Mouse (Mus musculus) hematopoietic stem cell, adult 5-6 weeks (primary cell): ENCODE measurements around the gene Tff3. TPM values are rescaled to one million over a fixed set of nuclear protein-coding genes. Genes with fewer than 3 reads are reported as not detected.

Experiments
- ATAC-seq, 2 experiments: fragments of 125-278 bp in 1 of 2; replicated peaks in 1 of 2; 2 replicates each; pipeline ENCODE4 v1.8.0; 2016 to 2017; ENCODE audit warnings: inconsistent platforms in 2 of 2, mild to moderate bottlenecking in 2 of 2, moderate number of reproducible peaks in 2 of 2, low read depth in 1 of 2, moderate TSS enrichment in 1 of 2; ENCODE audit not compliant: low FRiP score in 2 of 2, poor library complexity in 2 of 2, severe bottlenecking in 2 of 2, insufficient read depth in 1 of 2, low TSS enrichment in 1 of 2
- total RNA-seq: library from RNA; stranded (forward); fragments of 172-1452, 232-1000 nt; gene quantifications from 2 replicates; pipeline ENCODE4 v1.2.3, GENCODE M21; 2017

Tff3 gene
- total RNA-seq, 1 experiment from 2014 or later, result not detected

- no peak for ATAC-seq
Observed at GRCm38 (mm10) chr17:31133776-31134175, 4.3 kb upstream of the Tff3 start.

DNA sequence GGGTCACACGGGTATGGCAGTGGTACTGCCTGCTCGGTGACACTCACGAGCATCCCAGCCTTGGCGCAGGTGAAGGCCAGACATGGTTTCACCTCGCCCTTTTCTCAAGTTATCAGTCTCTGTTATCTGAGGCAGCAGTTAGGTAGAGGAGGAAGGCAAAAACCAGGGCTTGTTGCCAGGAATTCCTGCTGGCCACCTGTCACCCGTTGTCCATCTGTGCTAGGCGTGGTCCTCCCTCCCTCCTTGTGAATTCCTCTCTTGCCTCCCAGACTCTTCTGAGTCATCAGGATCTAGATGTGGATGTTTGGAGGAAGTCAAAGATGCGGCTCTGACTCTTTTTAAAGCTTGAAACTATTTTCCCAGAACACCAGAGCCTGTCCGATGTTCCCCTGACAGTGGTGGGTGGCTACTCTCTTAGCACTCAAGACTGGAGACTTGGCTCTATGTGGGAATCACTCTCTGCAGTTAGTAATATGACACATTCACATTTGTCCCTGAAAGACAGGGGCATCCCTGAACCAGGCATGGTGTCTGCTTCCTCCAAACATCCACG is 1.9 kb upstream of the Tff3 start:
- no peak for ATAC-seq

DNA sequence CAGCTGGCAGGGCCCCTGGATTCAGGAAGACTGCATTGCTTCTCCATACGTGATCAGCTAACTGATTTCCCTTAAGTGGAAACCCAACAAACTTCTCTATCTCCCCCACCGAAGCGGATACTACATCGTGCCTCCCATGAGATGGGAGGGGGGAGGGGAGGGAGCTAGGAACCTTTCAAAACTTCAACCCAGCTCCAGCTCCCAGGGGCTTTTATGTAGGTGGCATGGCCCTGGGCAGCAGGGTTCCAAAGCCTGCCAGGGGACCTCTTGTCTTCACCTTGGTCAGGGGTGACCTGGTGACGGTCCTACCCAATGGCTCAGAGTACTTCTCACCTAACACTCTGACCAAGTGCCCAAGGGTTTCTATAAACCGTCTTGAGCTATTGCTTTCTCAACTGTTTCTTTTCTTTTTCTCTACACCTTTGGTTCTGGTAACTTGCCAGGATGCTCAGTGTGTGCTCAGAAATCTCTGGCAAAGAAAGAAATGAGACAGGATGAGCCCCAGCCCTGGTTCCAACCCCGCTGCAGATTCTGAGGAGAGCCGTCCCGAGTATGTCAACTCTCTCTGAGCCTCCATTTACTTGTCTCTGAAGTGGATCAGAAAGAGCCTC is 633 bp downstream of the Tff3 start:
- ATAC-seq, result no peak

DNA sequence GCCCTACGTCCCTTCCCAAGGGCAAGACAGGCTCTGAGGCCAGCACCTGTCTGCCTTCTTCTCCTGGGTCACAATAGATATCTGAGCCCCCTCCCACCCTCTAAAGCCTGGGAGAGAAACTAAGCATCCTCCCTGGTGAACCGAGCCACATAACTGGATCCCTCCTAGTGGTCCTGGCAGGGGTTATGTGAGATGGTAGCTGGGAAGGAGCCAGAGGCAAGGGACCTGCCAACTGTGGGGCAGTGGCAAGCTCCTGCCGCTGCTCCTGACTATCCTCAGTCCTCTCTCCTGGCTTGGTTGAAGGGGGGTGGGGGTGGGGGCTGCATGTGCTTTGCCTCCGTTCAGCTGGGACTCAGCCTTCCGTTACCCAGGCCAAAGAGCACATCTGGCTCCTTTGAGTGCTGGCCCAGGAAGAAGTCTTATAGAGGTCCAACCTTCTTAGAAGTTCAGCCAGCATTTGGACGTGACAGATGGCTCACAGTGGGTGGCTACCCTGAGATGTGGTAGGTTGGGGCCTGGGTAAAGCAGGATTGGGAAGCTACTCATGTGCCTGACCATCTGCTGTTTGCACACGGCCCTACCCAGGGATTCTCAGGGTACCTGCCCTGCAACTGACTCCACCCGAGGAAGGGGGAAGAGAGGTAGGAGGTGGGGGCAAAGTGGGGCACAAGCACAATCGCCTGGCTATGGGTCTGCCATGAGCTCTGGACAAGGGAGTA is 3.7 kb downstream of the Tff3 start:
- no peak for ATAC-seq

GRCm38 (mm10) chr17:31121975-31122374 is 7.5 kb downstream of the Tff3 start:
- ATAC-seq, result peak; percentile 38 to 42; a peak in 2 of 4 replicates

- ATAC-seq, result peak; percentile 50 to 62; a peak in 2 of 4 replicates
Observed at GRCm38 (mm10) chr17:31119429-31119828, 10.0 kb downstream of the Tff3 start.

GRCm38 (mm10) chr17:31117946-31118345 is 11.5 kb downstream of the Tff3 start:
- ATAC-seq, result no peak

DNA sequence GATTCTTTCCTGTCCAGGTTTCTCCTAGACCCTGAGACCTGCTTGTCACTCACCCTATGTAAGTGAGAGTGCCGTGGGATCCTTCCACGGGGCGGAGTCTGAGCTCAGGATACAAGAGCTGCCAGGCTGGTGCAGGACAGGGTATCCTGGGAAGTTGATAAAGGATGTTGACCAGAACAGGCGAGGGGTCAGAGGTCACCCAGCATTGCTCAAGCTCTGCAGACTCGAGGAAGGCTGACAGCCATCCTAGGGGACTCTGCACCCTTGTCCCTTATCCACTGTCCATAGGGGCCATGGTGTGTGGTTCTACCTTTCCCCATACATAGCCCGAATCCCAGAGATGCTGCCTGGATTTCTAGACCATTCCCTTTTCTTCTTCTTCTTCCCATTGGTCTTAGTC is 13.4 kb downstream of the Tff3 start:
- no peak for ATAC-seq

DNA sequence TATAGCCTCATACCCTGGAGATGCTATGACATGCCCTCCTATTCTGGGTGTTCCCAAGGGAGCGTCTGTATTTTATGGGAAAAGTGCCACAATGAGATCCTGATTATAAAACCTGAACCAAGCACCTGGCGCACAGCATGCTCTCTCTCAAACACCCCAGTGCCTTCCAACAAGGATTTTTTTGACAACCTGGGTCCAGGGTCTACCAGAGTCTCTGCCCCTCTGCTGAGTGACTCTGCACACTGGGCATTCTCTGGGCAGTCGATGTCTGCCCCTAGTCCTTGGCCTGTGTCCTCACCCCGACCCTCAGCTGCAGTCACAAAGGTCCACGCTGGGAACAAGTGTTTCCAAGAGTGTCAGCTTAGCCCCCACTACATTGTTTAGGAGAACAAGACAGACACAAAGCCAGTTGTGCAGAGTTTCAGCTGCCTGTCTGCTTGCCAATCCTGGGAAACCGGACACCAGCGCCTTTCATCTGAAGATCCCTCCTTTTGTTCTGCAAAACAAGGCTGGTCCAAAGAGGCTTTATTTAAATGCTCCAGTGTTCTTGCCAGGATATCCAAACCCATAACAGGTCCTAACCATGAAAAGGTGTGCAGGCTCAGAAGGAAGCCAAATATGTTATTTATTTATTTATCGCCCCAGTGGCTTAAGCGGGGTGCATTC is 16.1 kb downstream of the Tff3 start:
- no peak for ATAC-seq

- ATAC-seq, result no peak
Observed at GRCm38 (mm10) chr17:31108388-31108787, 21.1 kb downstream of the Tff3 start.

- no peak for ATAC-seq
Observed at GRCm38 (mm10) chr17:31103823-31104222, 25.6 kb downstream of the Tff3 start.

GRCm38 (mm10) chr17:31103007-31103570 is 26.4 kb downstream of the Tff3 start:
- no peak for ATAC-seq

- ATAC-seq, result no peak
Observed at GRCm38 (mm10) chr17:31098788-31099187, 30.7 kb downstream of the Tff3 start.

GRCm38 (mm10) chr17:31096893-31097292 is 32.6 kb downstream of the Tff3 start:
- no peak for ATAC-seq

DNA sequence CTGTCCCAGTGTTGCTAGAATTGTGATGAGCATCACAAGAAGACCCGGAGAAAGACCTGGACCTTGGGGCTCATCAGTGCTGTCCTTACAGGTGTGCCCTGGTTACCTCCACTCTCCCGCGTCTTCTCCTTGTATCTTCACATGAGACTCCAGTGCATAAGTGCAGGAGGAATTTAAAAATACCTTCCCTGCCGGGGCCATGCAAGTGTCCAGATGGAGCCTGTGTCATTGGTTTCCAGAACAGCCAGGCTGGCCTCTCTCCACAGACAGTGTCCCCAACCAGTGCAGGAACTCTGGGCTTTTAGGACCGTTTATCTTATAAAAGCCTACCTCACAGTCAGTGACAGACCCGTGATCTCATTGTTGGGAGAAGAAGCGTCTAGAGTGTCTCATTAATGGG is 33.9 kb downstream of the Tff3 start:
- no peak for ATAC-seq

DNA sequence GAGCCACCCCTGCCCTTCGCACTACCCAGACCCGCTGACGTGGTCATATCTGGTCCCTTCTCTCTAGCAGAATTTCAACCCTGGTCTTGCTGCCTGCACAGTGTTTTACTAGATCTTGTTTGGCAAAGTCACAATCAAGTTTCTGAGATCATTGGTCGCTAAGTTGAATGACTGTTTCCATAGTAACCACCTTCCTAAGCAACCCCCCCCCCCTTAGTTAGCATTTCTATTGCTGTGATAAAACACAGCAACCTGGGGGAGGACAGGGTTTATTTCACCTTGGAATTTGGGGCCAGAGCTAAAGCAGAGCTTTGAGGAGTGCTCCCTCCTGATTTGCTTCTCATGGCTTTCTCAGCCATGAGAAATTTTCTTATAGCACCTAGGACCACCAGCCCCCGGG is 34.7 kb downstream of the Tff3 start:
- no peak for ATAC-seq

DNA sequence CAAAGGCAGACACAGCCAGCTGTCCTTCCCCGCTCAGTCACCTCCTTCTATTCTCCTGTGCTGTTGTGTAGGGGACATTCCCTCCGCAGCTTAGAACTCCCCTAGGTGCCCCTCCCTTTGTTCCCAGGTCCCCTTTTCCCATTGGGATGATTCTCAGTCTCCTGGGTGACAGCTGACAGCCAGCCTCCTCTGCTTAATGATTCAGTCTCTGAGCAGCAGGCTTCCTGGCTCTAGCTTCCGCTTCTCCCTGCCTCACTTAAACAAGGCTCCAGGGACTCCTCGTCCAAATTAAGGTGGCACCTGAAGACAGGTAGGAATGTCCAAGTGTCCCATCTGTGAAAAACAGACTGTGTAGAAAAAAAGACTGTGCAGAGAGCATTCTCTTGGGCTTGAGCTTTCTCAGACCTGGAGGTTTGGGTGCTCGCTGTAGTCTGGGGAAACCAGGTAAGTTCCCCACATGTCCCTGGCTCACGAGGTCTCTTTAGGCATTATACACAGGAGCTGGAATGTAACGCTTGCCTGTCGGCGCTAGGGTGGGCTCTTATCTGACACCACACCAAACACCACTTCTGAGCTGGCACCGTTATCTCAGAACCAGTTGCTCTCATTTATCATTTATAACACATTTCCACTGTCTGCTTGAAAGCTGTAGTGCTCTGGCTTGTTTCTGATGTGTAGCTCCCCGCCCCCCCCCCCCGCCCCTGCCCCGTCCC is 38.3 kb downstream of the Tff3 start:
- no peak for ATAC-seq
